Mouse (Mus musculus): ENCODE data around the gene Smpd2. TPM values are rescaled to one million over a fixed set of nuclear protein-coding genes. Genes with fewer than 3 reads are reported as not detected.

Gene Smpd2
- polyA plus RNA-seq, 1 experiment: 80.8 TPM

DNA sequence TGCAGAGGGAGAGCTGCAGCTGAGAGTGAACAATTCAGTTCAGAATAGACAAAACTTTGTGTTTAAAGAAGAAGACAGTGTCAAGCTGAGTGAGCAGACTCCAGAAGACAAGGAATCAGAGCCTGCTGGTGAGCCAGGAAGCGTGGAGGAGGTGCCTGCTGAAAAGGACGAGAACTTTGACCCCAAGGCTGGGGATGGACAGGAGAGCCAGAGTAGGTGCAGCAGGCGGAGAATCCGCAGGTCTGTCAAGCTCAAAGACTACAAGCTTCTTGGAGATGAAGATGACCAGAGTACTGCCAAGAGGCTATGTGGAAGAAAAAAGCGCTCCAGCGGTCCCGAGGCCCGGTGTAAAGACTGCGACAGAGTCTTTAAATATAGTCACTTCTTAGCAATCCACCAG lies 38.5 kb downstream of the Smpd2 start:
- no peak for DNase-seq (ENCODE audit: low read depth)

DNA sequence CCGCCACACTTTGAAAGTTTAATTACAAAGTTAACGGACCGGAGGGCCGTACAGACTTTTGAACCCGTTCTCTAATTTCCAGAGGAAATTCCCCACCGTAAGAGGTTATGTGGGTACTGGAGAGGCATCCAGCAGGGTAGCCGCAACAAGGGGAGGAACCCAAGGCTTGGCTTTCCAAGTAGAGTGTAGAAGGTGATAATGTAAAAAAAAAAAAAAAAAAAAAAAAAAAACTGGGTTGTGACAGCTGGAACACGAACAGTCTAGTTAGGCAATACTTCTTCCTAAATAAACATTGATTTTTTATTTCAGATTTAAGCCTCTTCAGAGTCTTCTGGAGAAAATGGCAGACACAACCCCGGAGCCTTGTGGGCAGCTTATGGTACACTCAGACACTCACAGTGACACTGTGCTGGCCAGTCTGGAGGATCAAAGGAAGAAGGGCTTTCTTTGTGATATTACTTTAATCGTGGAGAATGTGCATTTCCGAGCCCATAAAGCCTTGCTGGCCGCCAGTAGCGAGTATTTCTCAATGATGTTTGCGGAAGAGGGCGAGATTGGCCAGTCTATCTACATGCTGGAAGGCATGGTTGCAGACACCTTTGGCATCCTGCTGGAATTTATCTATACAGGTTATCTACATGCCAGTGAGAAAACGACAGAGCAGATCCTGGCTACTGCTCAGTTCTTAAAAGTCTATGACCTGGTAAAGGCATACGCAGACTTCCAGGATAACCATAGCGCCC lies 39.2 kb downstream of the Smpd2 start:
- no peak for DNase-seq (ENCODE audit: low read depth)

GRCm38 (mm10) chr10:41450137-41450670 lies 40.0 kb downstream of the Smpd2 start, which contains the start of gene Zbtb24:
TSS of gene Zbtb24 (plus strand) at chr10:41450383.
- no peak for DNase-seq (ENCODE audit: low read depth)

DNA sequence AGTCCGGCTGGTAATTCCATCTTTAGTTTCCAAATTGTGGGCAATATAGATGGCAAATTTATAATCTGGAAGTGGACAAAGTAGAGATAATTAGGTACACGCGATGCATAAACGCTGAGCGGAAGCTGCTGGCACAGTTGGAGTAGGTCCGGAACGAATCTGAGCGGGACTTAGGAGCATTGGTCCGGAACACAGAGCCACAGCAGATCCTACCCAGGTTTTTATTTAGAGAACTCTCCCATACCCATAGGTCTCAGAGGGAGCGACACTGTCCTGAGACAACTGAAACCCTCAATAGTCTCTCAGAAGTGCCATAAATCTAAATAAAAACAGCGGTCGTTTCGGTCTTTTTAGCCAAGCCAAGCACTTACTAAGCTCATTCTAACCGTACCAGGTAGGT lies 40.5 kb downstream of the Smpd2 start:
- DNase-seq (ENCODE audit: low read depth): no peak

- DNase-seq (ENCODE audit: low read depth): no peak
Observed at GRCm38 (mm10) chr10:41448216-41448615, 42.0 kb downstream of the Smpd2 start.

Other genes with a start within 250 kb of the Smpd2 start
- 13.7 and 14.4 TPM in 2 replicates for gene Fig4, start 187.1 kb downstream of the Smpd2 start, polyA plus RNA-seq (2012; rRNA removed)
- gene Ak9, start 186.4 kb downstream of the Smpd2 start, polyA plus RNA-seq (2012; rRNA removed): 0.22 and 0.42 TPM in 2 replicates
- 14.3 and 15.3 TPM in 2 replicates for gene Zbtb24, start 40.0 kb downstream of the Smpd2 start, polyA plus RNA-seq (2012; rRNA removed)
- 15.1 and 19.9 TPM in 2 replicates for gene Mical1, start 14.1 kb downstream of the Smpd2 start, polyA plus RNA-seq (2012; rRNA removed)
- gene Ppil6, start 70 bp upstream of the Smpd2 start, polyA plus RNA-seq (2012; rRNA removed): 1.4 and 2.0 TPM in 2 replicates
- gene Cd164, start 29.0 kb upstream of the Smpd2 start, polyA plus RNA-seq (2012; rRNA removed): 181 and 216 TPM in 2 replicates
- gene Ccdc162, start 226.3 kb upstream of the Smpd2 start, polyA plus RNA-seq (2012; rRNA removed): 4.6 and 5.1 TPM in 2 replicates

All from gonadal fat pad, adult 2 months (tissue).